In genomic region chr2:132127904-132128303, GRCm38 (mm10) we compare ENCODE assay signal across 17 mouse cellular contexts. TPM values are rescaled to one million over a fixed set of nuclear protein-coding genes. Genes with fewer than 3 reads are reported as not detected.
DNase-seq lines count a peak whose midpoint lies in the region; ATAC-seq and TF ChIP-seq lines count a peak whose summit lies in the region.
"Had no signal": no experiment of that assay in that cellular context is flagged by ENCODE, and none has a peak within 500 bp of the region (broad histone marks: within the 10 kb centered on the region; RNA-seq: fewer than 3 reads in every experiment).

No protein-coding gene starts in this region.

- no peaks in the 10 kb centered on the region for H3K9me3 ChIP-seq in neural tube, embryonic 14.5 days (ENCODE audit: control insufficient read depth, low read length)
- H3K9me3 ChIP-seq: embryonic facial prominence, embryonic 12.5 days; forebrain, embryonic 12.5 days; hindbrain, embryonic 13.5 days had no signal

- H3K4me1 ChIP-seq in neural tube, embryonic 14.5 days (ENCODE audit: control insufficient read depth, insufficient read depth, low read length), result 0 out of 2 replicates have a peak, but pooled peaks cover 5% of the 10 kb centered on the region

- no peak overlapping the region for H3K4me2 ChIP-seq in neural tube, embryonic 14.5 days (ENCODE audit: low read depth, low read length)
- H3K4me2 ChIP-seq: embryonic facial prominence, embryonic 12.5 days; forebrain, embryonic 12.5 days; hindbrain, embryonic 13.5 days had no signal

- no peak overlapping the region for H3K4me3 ChIP-seq in layer of hippocampus, adult 2 months
- no peak overlapping the region for H3K4me3 ChIP-seq in neural tube, embryonic 14.5 days (ENCODE audit: low read depth, low read length)
- H3K4me3 ChIP-seq: embryonic facial prominence, embryonic 12.5 days; forebrain, embryonic 12.5 days; hindbrain, embryonic 13.5 days had no signal

- 0 out of 2 replicates have a peak, but pooled peaks have one; percentile 13 for ATAC-seq in frontal cortex, adult (ENCODE audit: low TSS enrichment)
- no peak for ATAC-seq in neural tube, embryonic 14.5 days (ENCODE audit: low read depth)
- ATAC-seq: intestine, embryonic 16.5 days had no signal

- peak overlapping the region; percentile 43; the same call in 1 of the 2 replicates for H3K27ac ChIP-seq in layer of hippocampus, adult 2 months
- H3K27ac ChIP-seq in neural tube, embryonic 14.5 days (ENCODE audit: low read depth, low read length), result no peak overlapping the region
- H3K27ac ChIP-seq: embryonic facial prominence, embryonic 12.5 days; forebrain, embryonic 12.5 days; hindbrain, embryonic 13.5 days had no signal

- 35% methylated on average over 10 of the region's 10 CpGs for WGBS in neural tube, embryonic 14.5 days

- H3K36me3 ChIP-seq in neural tube, embryonic 14.5 days (ENCODE audit: control insufficient read depth, insufficient read depth, low read length), result no peaks in the 10 kb centered on the region
- H3K36me3 ChIP-seq: embryonic facial prominence, embryonic 12.5 days; forebrain, embryonic 12.5 days; hindbrain, embryonic 13.5 days had no signal

- no peaks in the 10 kb centered on the region for H3K27me3 ChIP-seq in neural tube, embryonic 14.5 days (ENCODE audit: control insufficient read depth, insufficient read depth, low read length)
- H3K27me3 ChIP-seq: embryonic facial prominence, embryonic 12.5 days; forebrain, embryonic 12.5 days; hindbrain, embryonic 13.5 days had no signal

- H3K9ac ChIP-seq in neural tube, embryonic 14.5 days (replicated peaks; ENCODE audit: low read depth, low read length), result 0 out of 2 replicates have a peak overlapping the region, but pooled peaks have one; percentile 4
- H3K9ac ChIP-seq: embryonic facial prominence, embryonic 12.5 days; forebrain, embryonic 12.5 days; hindbrain, embryonic 13.5 days had no signal

- TF ChIP-seq CTCF in layer of hippocampus, adult 2 months (conservative IDR thresholded peaks at IDR 0.05), result no peak

- no peak for DNase-seq in frontal cortex, postnatal 10 days (ENCODE audit: low spot score in 2 of 2)
- DNase-seq in layer of hippocampus, adult 2 months (ENCODE audit: low spot score in 2 of 2), result peak in 1 of 2 experiments; percentile 22
- no peak for DNase-seq in layer of hippocampus, adult 11-12 months (ENCODE audit: low spot score)
- DNase-seq in urinary bladder, postnatal 14 days (ENCODE audit: low spot score), result no peak
- DNase-seq: adrenal gland, adult 8-10 months; cerebellum, adult 11-12 months; cerebellum, adult 9-10 months; cerebellum, postnatal 25 days; gastrocnemius, postnatal 36 days; heart, adult 11 months; heart, postnatal 10 days had no signal

RNA-seq across cellular contexts. Expression of gene Slc23a2, which starts 17.0 kb away (rescaled TPM):
- total RNA-seq in layer of hippocampus, adult 2 months (2021), result 10 to 100 TPM; 93.1 to 96.0 TPM
- polyA plus RNA-seq in neural tube, embryonic 14.5 days (2014; fragmentation: Nextera tagmentation; extraction: Ambion mirVana), result 43.6 and 47.6 TPM in 2 replicates
